Mouse (Mus musculus): Measurements from ENCODE around the gene Gm17657.

DNA sequence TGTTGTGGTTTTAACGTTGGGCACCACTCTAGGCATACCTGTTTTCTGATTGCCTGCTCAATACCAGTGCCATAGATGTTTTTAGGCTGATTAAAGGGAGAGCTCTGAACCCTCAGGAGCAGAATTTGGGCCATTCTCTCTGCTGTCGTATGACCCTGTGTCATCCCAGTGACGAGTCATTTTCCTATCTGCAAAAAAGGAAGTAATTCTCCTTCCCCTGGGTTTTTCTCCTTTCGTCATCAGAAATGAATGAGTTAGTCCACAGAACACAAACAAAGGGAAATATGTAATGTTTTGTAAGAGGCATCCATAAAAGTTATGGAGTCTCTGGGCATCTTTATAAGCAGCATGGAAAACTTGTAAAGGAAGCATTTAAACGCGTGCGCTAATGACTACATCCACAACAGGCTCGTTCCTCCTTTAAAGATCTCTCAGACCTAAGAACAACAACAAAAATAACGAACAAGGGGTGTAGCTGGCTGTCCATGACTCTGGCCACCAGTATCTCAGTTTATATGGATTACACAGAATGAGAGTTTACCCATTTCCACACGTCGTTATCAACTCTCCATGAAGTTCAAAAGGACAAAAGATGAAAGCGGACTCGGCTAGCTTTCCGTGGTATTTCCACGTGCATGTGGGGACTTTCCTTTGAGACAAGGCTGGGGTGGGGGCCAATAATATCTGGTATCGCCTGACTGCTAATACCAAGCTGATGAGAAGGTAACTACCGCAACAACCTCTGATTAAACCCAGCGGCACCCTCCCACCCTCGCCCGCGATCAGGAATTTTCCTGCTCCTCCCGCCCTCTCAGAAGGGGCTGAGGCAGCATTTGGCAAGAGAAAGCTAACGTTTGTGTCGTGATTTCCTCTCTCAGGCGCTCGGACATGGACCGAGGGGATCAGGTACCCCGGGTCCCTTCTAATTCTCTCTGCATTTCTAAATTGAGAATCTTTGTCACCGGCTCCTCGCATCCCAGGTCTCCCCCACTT lies 60.2 kb downstream of the Gm17657 start:
- TF ChIP-seq CTCF (IDR thresholded peaks at IDR 0.05; ENCODE audit: low read depth, low read length) (no peak), POLR2A (IDR thresholded peaks at IDR 0.05; ENCODE audit: borderline replicate concordance, low read depth, low read length) (no peak)

Measured in bone marrow macrophage, adult 2 months (primary cell).